Mouse (Mus musculus) ES-Bruce4 (cell line): Measurements from ENCODE around the gene Dcps. TPM values are rescaled to one million over a fixed set of nuclear protein-coding genes. Genes with fewer than 3 reads are reported as not detected.
A peak's percentile ranks its signal among the peaks of the same experiment; 100 is the strongest.

Experiments
- H3K27ac ChIP-seq: 2 replicates; pipeline ENCODE4 v1.5.1; 2012; ENCODE audit warnings: low read length, inconsistent platforms; ENCODE audit not compliant: insufficient read depth
- H3K27me3 ChIP-seq: 2 replicates; pipeline ENCODE4 v1.6.1; 2012; ENCODE audit warnings: mild to moderate bottlenecking, low read length, inconsistent platforms; ENCODE audit not compliant: control insufficient read depth, poor library complexity, insufficient read depth, severe bottlenecking
- H3K36me3 ChIP-seq: 2 replicates; pipeline ENCODE4 v1.6.1; 2012; ENCODE audit warnings: inconsistent platforms, mild to moderate bottlenecking, low read length, moderate library complexity; ENCODE audit not compliant: control insufficient read depth, poor library complexity, insufficient read depth, severe bottlenecking
- H3K4me1 ChIP-seq: one replicate; pipeline ENCODE4 v1.8.1; 2011; ENCODE audit warnings: low read length; ENCODE audit not compliant: control insufficient read depth, insufficient read depth
- H3K4me3 ChIP-seq: 2 replicates; pipeline ENCODE4 v1.5.1; 2011; ENCODE audit warnings: low read depth, mild to moderate bottlenecking, low read length
- H3K9ac ChIP-seq: 2 replicates; pipeline ENCODE4 v1.6.1; 2012; ENCODE audit warnings: low read depth, mild to moderate bottlenecking, inconsistent platforms; ENCODE audit not compliant: poor library complexity, severe bottlenecking
- H3K9me3 ChIP-seq: replicated peaks from 2 replicates; pipeline ENCODE4 v1.6.1; 2012; ENCODE audit warnings: mild to moderate bottlenecking, low read length, inconsistent platforms; ENCODE audit not compliant: control insufficient read depth, poor library complexity, insufficient read depth, severe bottlenecking
- CTCF ChIP-seq: IDR thresholded peaks from one replicate; pipeline ENCODE4 v1.8.1; 2011; ENCODE audit warnings: low read depth, low read length
- EP300 ChIP-seq: IDR thresholded peaks from 2 replicates; pipeline ENCODE4 v1.6.1; 2011; ENCODE audit warnings: low read depth, low read length; ENCODE audit not compliant: insufficient read depth
- POLR2A ChIP-seq: IDR thresholded peaks from one replicate; pipeline ENCODE4 v1.8.1; 2011; ENCODE audit warnings: low read length; ENCODE audit not compliant: insufficient read depth
- polyA plus RNA-seq: library from polyadenylated mRNA; stranded (reverse); fragments of >200 nt; gene quantifications from 2 replicates; pipeline ENCODE4 v1.2.4, GENCODE M21; 2011; ENCODE audit warnings: low read depth; ENCODE audit not compliant: missing spikeins, insufficient read depth, insufficient read length

Gene Dcps
- polyA plus RNA-seq, 1 experiment = 41.4 TPM

DNA sequence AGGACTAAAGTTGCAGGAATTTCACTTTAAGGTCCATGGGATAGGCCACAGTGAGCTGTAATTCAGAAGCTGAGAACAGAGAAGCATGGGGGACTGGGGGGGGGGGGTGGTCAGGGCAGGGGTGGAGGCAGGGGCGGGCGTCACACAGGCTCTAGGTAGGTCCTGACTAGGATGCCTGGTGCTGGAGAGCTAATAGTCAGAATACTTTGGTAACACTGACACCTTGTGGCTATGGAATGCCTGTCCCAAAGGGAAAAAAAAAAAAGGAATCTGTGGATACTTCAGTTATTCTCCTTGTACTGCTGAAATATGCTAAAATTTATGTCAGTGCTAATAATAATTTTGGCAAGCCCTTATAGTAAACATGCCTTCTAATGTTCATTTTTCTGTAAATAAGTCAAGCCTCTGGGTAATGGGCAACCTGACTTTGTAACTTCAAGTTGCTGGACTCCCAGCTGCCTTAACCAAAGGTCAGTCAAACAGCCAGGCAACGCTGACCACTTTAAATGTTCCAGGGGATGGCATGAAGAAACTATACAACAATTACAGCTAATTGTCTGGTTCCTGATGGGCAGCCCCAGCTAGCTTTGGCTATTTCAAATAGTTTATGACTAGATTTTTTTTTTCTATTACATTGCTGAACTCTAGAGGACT lies 9.6 kb downstream of the Dcps start:
- no peaks in the 10 kb centered on the region for H3K4me1 ChIP-seq
- no peak overlapping the region for H3K9ac ChIP-seq
- no peak overlapping the region for H3K4me3 ChIP-seq
- H3K27me3 ChIP-seq = no peaks in the 10 kb centered on the region
- TF ChIP-seq POLR2A (no peak), CTCF (peak; percentile 19)
- no peaks in the 10 kb centered on the region for H3K9me3 ChIP-seq
- H3K27ac ChIP-seq = no peak overlapping the region
- peaks cover 4% of the 10 kb centered on the region; the same call in 1 of the 2 replicates for H3K36me3 ChIP-seq

DNA sequence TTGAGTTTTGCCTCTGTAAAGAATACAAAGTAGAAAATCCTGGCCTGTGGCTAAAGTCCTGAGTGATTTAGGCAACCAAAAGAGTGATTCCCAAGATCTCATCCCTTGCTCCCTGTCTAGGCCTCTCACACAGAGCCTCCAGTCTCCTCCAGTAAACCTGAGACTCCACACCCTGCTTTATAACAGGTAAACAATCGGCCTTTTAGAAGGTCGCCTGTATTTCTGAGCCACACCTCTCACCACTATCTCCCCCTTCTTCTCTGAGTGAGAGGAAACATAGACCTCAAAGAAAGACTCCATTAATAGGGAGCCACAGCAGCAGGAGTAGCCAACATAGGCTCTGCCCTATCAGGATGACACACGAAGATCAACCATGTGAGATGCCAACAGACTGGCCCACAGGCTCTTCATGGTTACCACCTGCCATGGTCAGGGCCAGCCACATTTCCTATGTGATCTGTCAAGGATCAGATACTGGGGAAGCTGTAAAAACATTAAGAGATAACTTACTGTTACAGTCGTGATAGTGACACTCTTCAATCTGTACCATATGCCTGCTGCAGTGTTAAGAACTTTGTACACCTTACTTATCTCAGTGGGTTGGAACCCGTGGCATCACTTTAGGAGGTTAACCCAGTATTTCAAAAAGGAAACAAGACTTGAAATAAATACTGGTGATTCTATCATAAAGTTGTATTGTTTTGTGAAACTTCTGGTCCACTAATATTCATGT lies 11.6 kb downstream of the Dcps start:
- Histone ChIP-seq H3K9me3 (no peaks in the 10 kb centered on the region), H3K36me3 (no peaks in the 10 kb centered on the region; the same call in 1 of the 2 replicates), H3K4me1 (no peaks in the 10 kb centered on the region), H3K27ac (no peak overlapping the region), H3K4me3 (no peak overlapping the region), H3K27me3 (no peaks in the 10 kb centered on the region), H3K9ac (no peak overlapping the region)
- TF ChIP-seq EP300 (no peak), CTCF (no peak), POLR2A (no peak)

DNA sequence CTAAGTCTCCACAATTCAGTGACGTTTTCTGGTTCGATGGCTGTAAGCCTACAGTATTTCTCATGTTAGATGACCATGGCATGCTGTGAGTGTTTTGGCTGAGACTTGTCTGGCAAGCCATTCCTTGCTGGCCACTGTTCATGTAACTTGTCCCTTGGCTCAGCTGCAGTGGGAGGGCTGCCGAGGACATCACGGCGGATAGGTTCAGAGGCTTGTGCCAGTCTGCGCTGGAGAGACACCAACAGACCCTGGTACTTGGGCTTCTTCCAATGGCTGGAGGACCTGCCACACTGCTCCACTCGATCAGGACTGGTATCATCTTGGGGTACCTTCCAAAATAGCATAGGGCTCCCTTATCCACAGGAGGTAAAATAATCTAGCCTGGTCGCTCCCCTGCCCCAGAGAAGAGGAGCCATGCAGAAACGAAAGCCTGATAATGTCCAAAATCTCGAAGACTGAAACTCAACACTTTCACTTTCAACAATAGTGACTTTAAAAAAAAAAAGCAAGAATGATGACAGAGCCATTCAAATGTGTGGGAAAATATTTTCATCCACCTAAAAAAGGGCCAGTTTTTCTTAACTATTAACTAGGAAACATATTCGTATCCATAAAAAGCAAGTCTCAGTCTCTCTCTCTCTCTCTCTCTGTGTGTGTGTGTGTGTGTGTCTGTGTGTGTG lies 12.7 kb downstream of the Dcps start:
- TF ChIP-seq CTCF (no peak), EP300 (no peak), POLR2A (no peak)
- H3K9me3 ChIP-seq = no peaks in the 10 kb centered on the region
- no peaks in the 10 kb centered on the region; the same call in 1 of the 2 replicates for H3K36me3 ChIP-seq
- H3K4me1 ChIP-seq = no peaks in the 10 kb centered on the region
- no peaks in the 10 kb centered on the region for H3K27me3 ChIP-seq
- H3K4me3 ChIP-seq = no peak overlapping the region
- H3K27ac ChIP-seq = no peak overlapping the region
- no peak overlapping the region for H3K9ac ChIP-seq

DNA sequence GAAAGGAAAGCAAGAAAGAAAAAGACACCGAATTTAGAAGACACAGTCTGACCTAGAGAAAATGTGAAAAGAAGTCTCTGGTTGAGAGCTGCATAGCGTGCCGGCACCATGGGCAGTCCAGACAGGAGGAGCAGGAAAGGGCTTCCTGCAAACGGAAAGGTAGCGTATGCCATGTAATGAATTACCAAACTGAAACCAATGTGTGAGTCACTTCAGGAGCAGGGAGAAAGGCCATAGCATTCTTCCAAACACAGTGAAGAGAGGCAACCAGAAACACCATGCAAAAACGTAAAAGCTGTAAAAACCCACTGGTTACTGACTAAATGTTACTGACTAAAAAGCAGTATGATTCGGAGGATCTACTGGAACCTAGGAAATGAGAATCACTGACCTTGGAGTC lies 14.1 kb downstream of the Dcps start:
- Histone ChIP-seq H3K36me3 (no peaks in the 10 kb centered on the region; the same call in 1 of the 2 replicates), H3K4me3 (no peak overlapping the region), H3K9me3 (no peaks in the 10 kb centered on the region), H3K27ac (no peak overlapping the region), H3K27me3 (no peaks in the 10 kb centered on the region), H3K4me1 (no peaks in the 10 kb centered on the region), H3K9ac (no peak overlapping the region)
- TF ChIP-seq EP300 = no peak
- TF ChIP-seq POLR2A = no peak
- TF ChIP-seq CTCF = no peak

DNA sequence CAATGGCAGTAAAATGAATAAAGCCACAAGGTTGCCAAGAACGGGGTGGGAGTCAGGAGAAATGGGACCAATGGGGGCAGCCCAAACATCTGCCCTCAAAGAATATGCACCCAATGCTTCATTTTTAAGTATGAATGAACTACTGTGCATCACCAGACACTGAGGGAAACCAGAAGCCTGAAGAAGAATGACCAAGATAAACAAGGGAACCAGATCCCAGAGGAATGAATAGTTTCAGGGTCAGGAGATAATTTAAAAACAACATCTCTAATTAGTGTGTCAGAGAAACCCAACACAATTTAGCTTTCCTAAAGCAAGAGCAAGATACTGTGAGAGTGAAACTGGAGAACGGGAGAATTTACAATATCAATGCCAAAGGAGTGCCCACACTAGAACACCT lies 15.2 kb downstream of the Dcps start:
- H3K27me3 ChIP-seq = no peaks in the 10 kb centered on the region
- TF ChIP-seq POLR2A = no peak

GRCm38 (mm10) chr9:35158477-35158876 lies 17.4 kb downstream of the Dcps start:
- H3K27me3 ChIP-seq = no peaks in the 10 kb centered on the region
- H3K9me3 ChIP-seq = no peaks in the 10 kb centered on the region
- H3K4me1 ChIP-seq = no peaks in the 10 kb centered on the region
- no peak for TF ChIP-seq EP300
- no peak overlapping the region for H3K9ac ChIP-seq
- H3K27ac ChIP-seq = no peak overlapping the region
- H3K4me3 ChIP-seq = no peak overlapping the region
- no peaks in the 10 kb centered on the region for H3K36me3 ChIP-seq

More for the DNA sequence above, 15.2 kb downstream of the Dcps start:
- H3K27ac ChIP-seq = no peak overlapping the region
- H3K9ac ChIP-seq = no peak overlapping the region
- no peaks in the 10 kb centered on the region for H3K4me1 ChIP-seq
- no peaks in the 10 kb centered on the region; the same call in 1 of the 2 replicates for H3K36me3 ChIP-seq
- H3K9me3 ChIP-seq = no peaks in the 10 kb centered on the region
- no peak overlapping the region for H3K4me3 ChIP-seq
